Mouse (Mus musculus) stomach, postnatal 0 days (tissue): Measurements from ENCODE around the gene Dscam.

Source experiments
- CTCF ChIP-seq: IDR thresholded peaks from 2 replicates; pipeline ENCODE4 v1.5.1; 2016; ENCODE audit warnings: antibody characterized with exemption, low read depth, mild to moderate bottlenecking, moderate library complexity
- EP300 ChIP-seq: optimal IDR thresholded peaks from 2 replicates; pipeline ENCODE3; 2016; ENCODE audit warnings: antibody characterized with exemption

- no peak for TF ChIP-seq EP300
- TF ChIP-seq CTCF = no peak
Measured at GRCm38 (mm10) chr16:96655548-96655947, 515.0 kb downstream of the Dscam start.
